Mouse (Mus musculus): Measurements from ENCODE around the gene Ube2m. TPM values are rescaled to one million over a fixed set of nuclear protein-coding genes. Genes with fewer than 3 reads are reported as not detected.

Ube2m gene
- polyA plus RNA-seq, 1 experiment from 2014 or later = 14.3 TPM

Other genes starting within 250 kb of the Ube2m start
- 0.40 and 0.58 TPM in 2 replicates for gene Zscan18, start 234.6 kb downstream of the Ube2m start, polyA plus RNA-seq (2015; fragmentation: Nextera tagmentation; extraction: Ambion mirVana)
- gene Zfp329, start 219.4 kb downstream of the Ube2m start, polyA plus RNA-seq (2015; fragmentation: Nextera tagmentation; extraction: Ambion mirVana) = 1.7 and 2.3 TPM in 2 replicates
- 12.0 and 12.7 TPM in 2 replicates for gene Zfp110, start 203.5 kb downstream of the Ube2m start, polyA plus RNA-seq (2015; fragmentation: Nextera tagmentation; extraction: Ambion mirVana)
- gene Zfp128, start 157.1 kb downstream of the Ube2m start, polyA plus RNA-seq (2015; fragmentation: Nextera tagmentation; extraction: Ambion mirVana) = 0.54 and 0.55 TPM in 2 replicates
- gene Zscan22, start 140.5 kb downstream of the Ube2m start, polyA plus RNA-seq (2015; fragmentation: Nextera tagmentation; extraction: Ambion mirVana) = 3.3 and 3.9 TPM in 2 replicates
- 473 and 517 TPM in 2 replicates for gene Rps5, start 116.0 kb downstream of the Ube2m start, polyA plus RNA-seq (2015; fragmentation: Nextera tagmentation; extraction: Ambion mirVana)
- 0.07 and 0.09 TPM in 2 replicates for gene Rnf225, start 110.9 kb downstream of the Ube2m start, polyA plus RNA-seq (2015; fragmentation: Nextera tagmentation; extraction: Ambion mirVana)
- gene Zfp324, start 72.4 kb downstream of the Ube2m start, polyA plus RNA-seq (2015; fragmentation: Nextera tagmentation; extraction: Ambion mirVana) = 2.4 and 2.6 TPM in 2 replicates
- gene Zfp446, start 60.4 kb downstream of the Ube2m start, polyA plus RNA-seq (2015; fragmentation: Nextera tagmentation; extraction: Ambion mirVana) = 2.9 TPM in 2 replicates
- 23.6 and 26.5 TPM in 2 replicates for gene Slc27a5, start 40.1 kb downstream of the Ube2m start, polyA plus RNA-seq (2015; fragmentation: Nextera tagmentation; extraction: Ambion mirVana)
- 50.0 and 57.9 TPM in 2 replicates for gene Trim28, start 39.2 kb downstream of the Ube2m start, polyA plus RNA-seq (2015; fragmentation: Nextera tagmentation; extraction: Ambion mirVana)
- 10.0 and 11.4 TPM in 2 replicates for gene Zbtb45, start 28.2 kb downstream of the Ube2m start, polyA plus RNA-seq (2015; fragmentation: Nextera tagmentation; extraction: Ambion mirVana)
- gene Chmp2a, start 3.5 kb downstream of the Ube2m start, polyA plus RNA-seq (2015; fragmentation: Nextera tagmentation; extraction: Ambion mirVana) = 119 and 122 TPM in 2 replicates
- gene Mzf1, start 16.5 kb upstream of the Ube2m start, polyA plus RNA-seq (2015; fragmentation: Nextera tagmentation; extraction: Ambion mirVana) = 0.44 and 0.50 TPM in 2 replicates
- gene Vmn1r85, start 56.9 kb upstream of the Ube2m start, polyA plus RNA-seq (2015; fragmentation: Nextera tagmentation; extraction: Ambion mirVana) = not detected in 2 replicates
- gene Vmn1r86, start 81.6 kb upstream of the Ube2m start, polyA plus RNA-seq (2015; fragmentation: Nextera tagmentation; extraction: Ambion mirVana) = not detected in 2 replicates
- gene Vmn1r87, start 101.9 kb upstream of the Ube2m start, polyA plus RNA-seq (2015; fragmentation: Nextera tagmentation; extraction: Ambion mirVana) = not detected in 2 replicates
- gene Vmn1r88, start 121.3 kb upstream of the Ube2m start, polyA plus RNA-seq (2015; fragmentation: Nextera tagmentation; extraction: Ambion mirVana) = not detected in 2 replicates
- not detected in 2 replicates for gene Vmn1r89, start 174.7 kb upstream of the Ube2m start, polyA plus RNA-seq (2015; fragmentation: Nextera tagmentation; extraction: Ambion mirVana)
- gene Lig1, start 239.0 kb upstream of the Ube2m start, polyA plus RNA-seq (2015; fragmentation: Nextera tagmentation; extraction: Ambion mirVana) = 80.3 and 87.9 TPM in 2 replicates
- 2.2 and 3.3 TPM in 2 replicates for gene Zswim9, start 240.4 kb upstream of the Ube2m start, polyA plus RNA-seq (2015; fragmentation: Nextera tagmentation; extraction: Ambion mirVana)